Mouse (Mus musculus) cortical plate, adult 2 months (tissue): ENCODE measurements around the gene Col28a1.

Source experiments
- CTCF ChIP-seq: fragments of 200-500 bp; IDR thresholded peaks from 2 replicates; pipeline ENCODE4 v1.5.1; 2011; ENCODE audit warnings: mild to moderate bottlenecking, control low read depth, low read length; ENCODE audit not compliant: insufficient read depth; ENCODE audit errors: extremely low read depth
- POLR2A ChIP-seq: fragments of 200-500 bp; IDR thresholded peaks from 2 replicates; pipeline ENCODE4 v1.6.1; 2011; ENCODE audit warnings: mild to moderate bottlenecking, low read length, control low read depth; ENCODE audit not compliant: insufficient read depth; ENCODE audit errors: extremely low read depth

DNA sequence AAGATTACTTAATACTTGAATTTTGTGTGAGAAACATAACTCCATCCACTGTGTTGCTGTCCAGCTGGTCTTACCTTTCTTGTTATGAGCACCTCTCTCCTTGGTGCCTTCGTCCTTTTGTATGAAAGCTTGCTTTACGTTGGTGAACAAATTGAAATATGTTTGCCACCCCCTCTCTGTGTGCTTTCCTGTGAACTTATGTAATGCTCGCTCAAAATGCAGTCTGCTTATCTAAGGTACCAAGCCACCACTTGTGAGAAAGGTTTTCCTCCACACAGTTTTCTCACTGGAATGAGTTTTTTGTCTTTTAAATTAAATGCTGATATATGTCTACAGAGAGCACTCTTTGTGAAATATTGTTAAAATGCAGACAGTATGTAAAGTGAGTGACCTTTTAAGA lies 36.2 kb upstream of the Col28a1 start:
- TF ChIP-seq CTCF = no peak
- TF ChIP-seq POLR2A = no peak
